Mouse (Mus musculus) kidney, embryonic 16.5 days (tissue): ENCODE results near the gene Rbfox1. TPM values are rescaled to one million over a fixed set of nuclear protein-coding genes. Genes with fewer than 3 reads are reported as not detected.

Experiments
- ATAC-seq: fragments of 200-750 bp; cut with Nextera tagmentation; 2 replicates; pipeline ENCODE4 v1.8.0; 2017; ENCODE audit warnings: moderate TSS enrichment; ENCODE audit not compliant: low FRiP score, low TSS enrichment
- H3K27ac ChIP-seq: fragments of 300-500 bp; sonication (generic); 2 replicates; pipeline ENCODE4 v1.5.1; 2014; ENCODE audit warnings: low read length
- H3K27me3 ChIP-seq: fragments of 300-500 bp; sonication (generic); 2 replicates; pipeline ENCODE4 v1.6.1; 2014; ENCODE audit warnings: low read length, control low read depth, mixed read lengths; ENCODE audit not compliant: insufficient read depth
- H3K36me3 ChIP-seq: fragments of 300-500 bp; sonication (generic); 2 replicates; pipeline ENCODE4 v1.6.1; 2014; ENCODE audit warnings: low read length, control low read depth, mixed read lengths; ENCODE audit not compliant: insufficient read depth
- H3K4me1 ChIP-seq: fragments of 300-500 bp; sonication (generic); 2 replicates; pipeline ENCODE4 v1.6.1; 2014; ENCODE audit warnings: low read length, control low read depth, mixed read lengths; ENCODE audit not compliant: insufficient read depth
- H3K4me2 ChIP-seq: fragments of 300-500 bp; sonication (generic); replicated peaks from 2 replicates; pipeline ENCODE4 v1.6.1; 2014; ENCODE audit warnings: low read depth, low read length
- H3K4me3 ChIP-seq: fragments of 300-500 bp; sonication (generic); 2 replicates; pipeline ENCODE4 v1.5.1; 2014; ENCODE audit warnings: mild to moderate bottlenecking, low read length
- H3K9ac ChIP-seq: fragments of 300-500 bp; sonication (generic); replicated peaks from 2 replicates; pipeline ENCODE4 v1.6.1; 2014; ENCODE audit warnings: low read length
- H3K9me3 ChIP-seq: fragments of 300-500 bp; sonication (generic); 2 replicates; pipeline ENCODE4 v1.6.1; 2016; ENCODE audit warnings: low read length, control low read depth
- WGBS: fragments of 180-500 bp; shearing (Covaris S2); extraction: QIAGEN DNeasy Blood & Tissue Kit; methylation state at CpG from one replicate; pipeline ENCODE4 v1.1.7; 2014; 5-methylcytosine and 5-hydroxymethylcytosine counted together
- polyA plus RNA-seq: library from polyadenylated mRNA; unstranded; fragments of >200 nt; fragmentation: Nextera tagmentation; extraction: Ambion mirVana; gene quantifications from 2 replicates; pipeline ENCODE4 v1.2.1, GENCODE M21; 2015

The Rbfox1 gene
- polyA plus RNA-seq, 1 experiment from 2014 or later, result 5.4 TPM

DNA sequence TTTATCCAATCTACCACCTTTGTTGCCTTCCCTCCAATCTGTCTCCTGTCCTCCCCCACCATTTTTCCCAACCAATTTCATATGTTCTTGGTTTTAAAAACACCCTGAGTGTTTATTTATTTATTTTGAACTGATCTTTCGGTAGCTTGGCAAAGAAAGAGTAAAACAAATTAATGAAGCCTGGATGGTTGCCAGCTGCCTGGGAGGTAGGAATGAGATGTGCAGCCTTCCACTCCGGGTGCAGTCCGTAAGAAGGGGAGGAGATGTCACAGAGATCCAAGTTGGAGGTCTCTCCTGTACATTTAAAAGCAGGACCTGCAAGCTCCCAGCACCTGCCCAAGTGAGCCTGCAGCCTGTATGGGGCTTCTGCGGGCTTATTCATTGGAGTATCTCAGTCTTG is 899.9 kb downstream of the Rbfox1 start:
- H3K4me1 ChIP-seq, result 0 out of 2 replicates have a peak, but pooled peaks cover 4% of the 10 kb centered on the region
- no peak overlapping the region for H3K4me3 ChIP-seq
- 31% methylated on average over 4 of the region's 4 CpGs for whole genome bisulfite sequencing
- H3K27me3 ChIP-seq, result no peaks in the 10 kb centered on the region
- no peaks in the 10 kb centered on the region for H3K9me3 ChIP-seq
- H3K27ac ChIP-seq, result no peak overlapping the region
- no peak overlapping the region for H3K4me2 ChIP-seq
- H3K9ac ChIP-seq, result no peak overlapping the region
- H3K36me3 ChIP-seq, result no peaks in the 10 kb centered on the region
- ATAC-seq, result no peak

DNA sequence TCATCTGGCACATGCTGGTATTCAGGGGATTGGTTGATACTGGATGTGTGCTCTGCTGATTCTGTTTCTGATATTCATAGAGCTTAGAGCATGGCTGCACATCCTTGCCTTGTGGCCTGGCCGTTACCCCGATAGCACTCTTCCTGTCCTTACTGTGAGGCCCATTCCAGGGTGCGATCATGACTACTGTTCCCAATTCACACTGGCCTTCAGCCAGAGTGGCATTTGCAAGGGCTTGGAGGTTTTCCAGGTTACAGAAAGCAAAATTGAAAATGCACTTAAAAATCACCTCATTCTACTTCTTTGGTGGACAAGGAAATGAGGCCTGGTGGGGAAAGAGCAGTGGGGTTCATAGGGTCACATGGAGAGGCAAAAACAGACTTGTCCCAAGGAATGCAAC is 906.1 kb downstream of the Rbfox1 start:
- ATAC-seq, result no peak
- 79% methylated on average over 3 of the region's 3 CpGs for WGBS
- Histone ChIP-seq H3K4me2 (no peak overlapping the region), H3K27ac (no peak overlapping the region), H3K4me1 (no peaks in the 10 kb centered on the region), H3K4me3 (no peak overlapping the region), H3K9me3 (no peaks in the 10 kb centered on the region), H3K36me3 (no peaks in the 10 kb centered on the region), H3K27me3 (no peaks in the 10 kb centered on the region), H3K9ac (no peak overlapping the region)

DNA sequence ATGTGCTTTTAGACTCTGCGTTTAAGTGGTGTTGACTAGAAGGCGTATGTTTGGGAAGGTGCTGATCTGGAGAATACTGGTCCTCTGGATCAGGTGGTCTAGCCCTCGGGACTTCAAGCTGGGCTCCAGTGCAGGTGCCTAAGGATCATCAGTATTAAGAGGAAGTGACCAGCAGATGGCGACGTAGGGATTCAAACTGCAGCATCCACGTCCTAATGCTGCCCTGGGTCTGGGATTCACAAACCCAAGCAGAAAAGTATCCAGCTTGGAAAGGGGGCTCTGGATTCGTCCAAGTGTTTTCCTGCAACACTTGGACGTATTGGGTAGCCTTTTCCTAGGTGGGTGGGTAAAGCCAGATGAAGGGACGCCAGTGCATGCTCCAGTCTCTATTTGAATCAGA is 906.5 kb downstream of the Rbfox1 start:
- ATAC-seq, result peak; percentile 82; the same call in 1 of the 2 replicates
- Histone ChIP-seq H3K36me3 (no peaks in the 10 kb centered on the region), H3K4me2 (no peak overlapping the region), H3K9ac (no peak overlapping the region), H3K4me1 (no peaks in the 10 kb centered on the region), H3K9me3 (no peaks in the 10 kb centered on the region), H3K4me3 (no peak overlapping the region), H3K27ac (no peak overlapping the region), H3K27me3 (no peaks in the 10 kb centered on the region)
- WGBS, result 15% methylated on average over 9 of the region's 9 CpGs

DNA sequence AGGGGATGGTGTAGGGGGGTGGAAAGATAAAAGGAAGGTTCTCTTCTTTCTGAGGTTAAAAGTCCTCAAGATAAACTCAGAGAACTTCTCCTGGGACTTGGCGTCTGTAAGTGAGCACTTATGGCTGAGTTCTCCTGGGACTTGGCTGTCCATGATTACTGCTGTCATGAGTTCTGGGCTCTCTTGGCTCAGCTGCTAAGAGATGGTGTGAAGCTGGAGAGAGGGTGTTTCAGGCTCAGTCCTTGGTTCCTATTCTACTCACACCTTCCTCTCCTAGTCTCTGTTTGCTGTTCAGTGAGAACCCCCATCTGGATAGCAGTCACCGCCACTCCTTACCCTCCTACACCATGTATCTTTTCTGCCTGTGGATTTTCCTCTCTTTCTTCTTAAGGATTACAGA is 921.1 kb downstream of the Rbfox1 start:
- no peak overlapping the region for H3K4me3 ChIP-seq
- no peaks in the 10 kb centered on the region for H3K9me3 ChIP-seq
- H3K27ac ChIP-seq, result no peak overlapping the region
- H3K4me2 ChIP-seq, result no peak overlapping the region
- H3K4me1 ChIP-seq, result no peaks in the 10 kb centered on the region
- no peaks in the 10 kb centered on the region for H3K27me3 ChIP-seq
- no peaks in the 10 kb centered on the region for H3K36me3 ChIP-seq
- 95% methylated on average over 2 of the region's 2 CpGs for whole genome bisulfite sequencing
- H3K9ac ChIP-seq, result no peak overlapping the region
- no peak for ATAC-seq

DNA sequence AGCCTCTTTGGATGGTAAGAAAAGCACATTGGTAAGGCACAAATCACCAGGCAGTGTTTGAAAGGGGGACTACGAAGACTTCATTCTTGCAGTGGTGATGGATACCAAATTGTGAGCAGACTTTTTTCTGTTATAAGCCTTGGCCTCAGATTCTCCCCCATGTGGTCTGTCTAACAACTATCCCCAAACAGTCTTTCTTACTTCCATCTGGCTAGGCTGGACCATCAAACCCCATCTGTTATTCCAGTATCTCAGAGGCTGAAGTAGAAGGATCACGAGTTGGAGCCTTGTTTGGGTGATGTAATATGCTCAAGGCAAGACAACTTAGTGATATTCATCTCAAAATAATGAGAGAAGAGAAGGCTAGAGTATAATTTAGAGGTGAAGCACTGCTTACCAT is 922.7 kb downstream of the Rbfox1 start:
- Histone ChIP-seq H3K4me2 (no peak overlapping the region), H3K4me3 (no peak overlapping the region), H3K9me3 (no peaks in the 10 kb centered on the region), H3K4me1 (no peaks in the 10 kb centered on the region), H3K36me3 (no peaks in the 10 kb centered on the region), H3K27me3 (no peaks in the 10 kb centered on the region), H3K9ac (no peak overlapping the region), H3K27ac (no peak overlapping the region)
- ATAC-seq, result no peak
- 79% methylated on average over 2 of the region's 2 CpGs for WGBS

DNA sequence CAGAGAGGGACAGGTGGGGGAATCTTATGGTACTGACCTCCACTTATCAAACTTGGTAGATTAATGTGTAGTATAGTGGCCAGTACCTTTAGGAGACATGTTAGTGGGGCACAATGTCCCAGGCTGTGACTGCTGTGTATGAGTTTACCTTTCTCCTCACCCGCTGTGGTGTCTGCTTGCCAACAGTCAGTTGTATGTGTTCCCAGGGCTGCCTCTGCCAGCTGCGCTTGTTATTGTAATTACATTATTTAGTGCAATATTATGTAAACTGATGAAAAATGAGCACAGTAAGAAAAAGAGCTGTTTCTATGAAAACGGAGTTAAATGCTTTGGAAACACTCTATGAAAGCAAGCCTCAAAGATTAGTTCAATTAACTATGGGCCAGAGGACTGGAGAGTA is 928.7 kb downstream of the Rbfox1 start:
- Histone ChIP-seq H3K9me3 (no peaks in the 10 kb centered on the region), H3K9ac (no peak overlapping the region), H3K27me3 (no peaks in the 10 kb centered on the region), H3K36me3 (no peaks in the 10 kb centered on the region), H3K4me3 (no peak overlapping the region), H3K4me1 (no peaks in the 10 kb centered on the region), H3K27ac (no peak overlapping the region), H3K4me2 (no peak overlapping the region)
- 86% methylated on average over 3 of the region's 3 CpGs for WGBS
- ATAC-seq, result no peak

DNA sequence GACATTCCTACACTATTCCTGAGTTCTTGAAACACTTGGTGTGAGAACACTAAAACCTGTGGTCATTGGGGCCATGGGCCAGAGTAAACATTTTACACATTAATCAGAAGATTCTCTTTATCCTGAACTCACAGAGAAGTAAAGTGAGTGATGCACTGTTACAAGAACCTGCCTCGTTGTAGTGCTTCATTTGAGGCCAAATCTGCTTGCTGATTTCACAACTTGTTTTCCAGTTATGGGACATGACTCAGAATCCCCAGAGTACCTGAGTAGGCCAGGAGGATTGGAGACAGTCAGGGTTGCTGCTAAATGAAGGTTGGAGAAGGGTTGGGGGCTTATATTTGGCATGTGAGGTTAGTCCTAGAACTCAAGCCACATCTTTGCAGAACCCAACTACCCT is 936.6 kb downstream of the Rbfox1 start:
- Histone ChIP-seq H3K4me2 (no peak overlapping the region), H3K9ac (no peak overlapping the region), H3K36me3 (no peaks in the 10 kb centered on the region), H3K4me1 (no peaks in the 10 kb centered on the region), H3K4me3 (no peak overlapping the region), H3K9me3 (no peaks in the 10 kb centered on the region), H3K27ac (no peak overlapping the region), H3K27me3 (no peaks in the 10 kb centered on the region)
- ATAC-seq, result no peak
- WGBS, result 58% methylated on average over 1 of the region's 1 CpGs

DNA sequence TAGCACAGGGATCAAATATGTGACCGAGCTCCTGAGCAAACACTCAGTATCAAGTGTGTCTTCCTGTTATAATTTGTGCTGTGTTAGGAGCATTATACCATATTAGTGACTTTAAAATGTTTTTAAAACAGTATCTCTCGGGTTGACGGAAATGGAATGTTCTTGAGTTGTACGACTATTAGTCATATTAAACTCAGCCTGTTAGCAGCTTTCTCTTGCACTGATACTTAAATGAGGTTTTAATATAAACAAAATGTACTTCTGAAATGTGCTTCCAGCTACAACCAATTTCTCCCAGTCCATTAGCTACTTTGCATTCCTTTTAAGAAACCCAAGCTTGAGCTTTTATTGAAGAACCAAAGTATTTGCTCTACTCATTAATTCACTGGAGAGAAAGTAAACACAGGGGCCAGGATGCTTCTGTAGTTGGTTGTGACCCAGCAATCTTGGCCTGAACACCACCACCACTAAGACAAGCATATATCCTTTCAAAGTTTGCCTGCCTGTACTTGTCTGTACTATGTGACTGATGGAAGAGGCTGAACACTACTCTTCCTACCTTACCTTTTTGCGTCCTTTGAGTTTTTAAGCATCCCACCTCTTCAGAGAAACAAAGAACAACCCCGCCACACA is 944.9 kb downstream of the Rbfox1 start:
- Histone ChIP-seq H3K36me3 (no peaks in the 10 kb centered on the region), H3K9me3 (no peaks in the 10 kb centered on the region), H3K4me3 (no peak overlapping the region), H3K27me3 (no peaks in the 10 kb centered on the region), H3K4me2 (no peak overlapping the region), H3K27ac (no peak overlapping the region), H3K4me1 (peaks cover 1% of the 10 kb centered on the region; the same call in 1 of the 2 replicates), H3K9ac (no peak overlapping the region)
- no peak for ATAC-seq
- 86% methylated on average over 6 of the region's 6 CpGs for WGBS

DNA sequence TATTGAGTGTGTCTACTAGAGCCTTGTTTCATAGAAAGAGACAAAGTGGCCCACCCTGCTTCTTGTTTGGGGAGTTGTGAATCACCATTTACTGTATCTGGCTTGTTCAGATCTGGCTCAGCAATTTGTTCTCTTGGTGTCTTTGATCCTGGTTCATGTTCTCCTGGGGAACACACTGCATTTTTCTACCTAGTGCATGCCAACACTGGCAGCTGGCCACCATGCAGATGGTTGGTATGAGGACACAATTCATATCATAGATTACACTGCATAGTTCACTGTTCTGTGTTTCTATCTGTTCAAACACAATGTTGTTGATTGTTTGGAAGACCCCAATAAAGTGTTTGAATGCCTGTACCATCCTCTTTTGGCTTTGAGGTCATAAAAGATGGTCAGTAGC is 948.3 kb downstream of the Rbfox1 start:
- Histone ChIP-seq H3K36me3 (no peaks in the 10 kb centered on the region), H3K4me1 (peaks cover 3% of the 10 kb centered on the region; the same call in 1 of the 2 replicates), H3K4me3 (no peak overlapping the region), H3K4me2 (no peak overlapping the region), H3K27me3 (no peaks in the 10 kb centered on the region), H3K9me3 (no peaks in the 10 kb centered on the region), H3K27ac (no peak overlapping the region), H3K9ac (no peak overlapping the region)
- ATAC-seq, result no peak

DNA sequence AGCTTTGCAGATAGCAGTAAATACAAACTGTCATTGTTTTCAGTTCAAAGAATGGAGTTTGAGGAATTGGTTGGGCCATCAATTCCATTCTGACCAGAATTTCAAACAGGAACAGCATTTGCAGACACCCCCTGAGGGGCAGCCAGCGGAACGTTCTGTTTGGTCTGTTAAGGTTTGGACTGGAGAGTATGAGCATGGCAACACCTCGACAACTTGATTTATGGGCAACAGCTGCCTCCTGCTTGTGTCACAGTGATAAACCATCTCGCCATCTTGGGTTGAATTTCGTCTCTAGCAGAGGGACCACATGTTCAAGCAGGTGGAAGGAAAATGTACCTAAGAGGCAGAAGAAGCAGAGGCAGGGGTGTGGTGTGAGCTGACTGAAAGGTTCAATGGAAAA is 949.9 kb downstream of the Rbfox1 start:
- WGBS, result 14% methylated on average over 5 of the region's 5 CpGs

More for the DNA sequence above, 949.9 kb downstream of the Rbfox1 start:
- Histone ChIP-seq H3K4me1 (peaks cover 7% of the 10 kb centered on the region; the same call in 1 of the 2 replicates), H3K36me3 (no peaks in the 10 kb centered on the region), H3K27ac (no peak overlapping the region), H3K9ac (no peak overlapping the region), H3K27me3 (no peaks in the 10 kb centered on the region), H3K9me3 (no peaks in the 10 kb centered on the region), H3K4me3 (no peak overlapping the region), H3K4me2 (no peak overlapping the region)
- ATAC-seq, result peak; percentile 52; the same call in 1 of the 2 replicates
